ENCODE assay signal across 17 mouse cellular contexts in the genomic region with DNA sequence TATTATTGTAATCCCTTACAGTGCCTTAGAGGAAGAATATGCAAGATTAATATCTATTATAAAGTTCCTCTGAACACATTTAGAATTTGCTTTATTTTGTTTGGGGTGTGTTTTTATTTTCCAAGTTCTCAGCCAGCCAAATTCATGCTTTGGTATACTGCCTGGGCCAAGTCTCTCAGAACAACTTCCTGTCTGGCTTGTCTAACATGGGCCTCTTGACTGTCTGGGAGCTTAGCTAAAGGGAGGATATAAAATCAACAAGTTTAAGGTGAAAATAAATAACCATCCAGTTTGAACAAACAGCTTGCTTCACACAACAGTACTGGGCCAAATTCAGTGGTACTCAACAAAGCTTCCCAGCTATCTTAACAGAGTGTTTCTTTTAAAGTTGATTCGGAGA.
DNase-seq lines count a peak whose midpoint lies in the region; ATAC-seq and TF ChIP-seq lines count a peak whose summit lies in the region.
"Had no signal": no experiment of that assay in that cellular context is flagged by ENCODE, and none has a peak within 500 bp of the region (broad histone marks: within the 10 kb centered on the region; RNA-seq: fewer than 3 reads in every experiment).

No protein-coding gene starts in this region.

- no peak for TF ChIP-seq EP300 in heart, adult 2 months (IDR thresholded peaks at IDR 0.05; ENCODE audit: insufficient read depth, low read depth, low read length)

- no peak for TF ChIP-seq CTCF in heart, adult 2 months (IDR thresholded peaks at IDR 0.05)
- TF ChIP-seq CTCF in kidney, adult 2 months (conservative IDR thresholded peaks at IDR 0.05; ENCODE audit: insufficient read depth, insufficient read length, low read depth, low read length), result no peak
- no peak for TF ChIP-seq CTCF in liver, adult 2 months (IDR thresholded peaks at IDR 0.05; ENCODE audit: low read depth, low read length)

- ATAC-seq in liver, embryonic 12.5 days, result no peak
- ATAC-seq in midbrain, embryonic 15.5 days (replicated peaks), result no peak
- ATAC-seq: forebrain, embryonic 13.5 days; forebrain, postnatal 0 days; intestine, embryonic 16.5 days had no signal

- no peaks in the 10 kb centered on the region for H3K27me3 ChIP-seq in heart, adult 2 months (ENCODE audit: control insufficient read depth, insufficient read depth, low read length)
- no peaks in the 10 kb centered on the region for H3K27me3 ChIP-seq in kidney, adult 2 months (replicated peaks; ENCODE audit: control insufficient read depth, insufficient read depth, low read length)
- 0 out of 2 replicates have a peak, but pooled peaks cover 2% of the 10 kb centered on the region for H3K27me3 ChIP-seq in liver, adult 2 months (ENCODE audit: control insufficient read depth, insufficient read depth, low read length)
- no peaks in the 10 kb centered on the region for H3K27me3 ChIP-seq in liver, embryonic 12.5 days (replicated peaks)
- H3K27me3 ChIP-seq in midbrain, embryonic 15.5 days (replicated peaks), result no peaks in the 10 kb centered on the region
- H3K27me3 ChIP-seq: forebrain, embryonic 13.5 days; heart, embryonic 13.5 days; hindbrain, embryonic 15.5 days had no signal

- 71% methylated on average over 1 of the region's 1 CpGs for WGBS in heart, adult 2 months
- 83% methylated on average over 1 of the region's 1 CpGs for WGBS in kidney, adult 2 months
- 92% methylated on average over 1 of the region's 1 CpGs for WGBS in liver, adult 2 months
- WGBS in liver, embryonic 12.5 days (ENCODE audit: insufficient replicate concordance), result 82% methylated on average over 1 of the region's 1 CpGs
- WGBS in midbrain, embryonic 15.5 days, result 98% methylated on average over 1 of the region's 1 CpGs

- peak overlapping the region; percentile 19 for H3K27ac ChIP-seq in heart, adult 2 months
- H3K27ac ChIP-seq in kidney, adult 2 months (ENCODE audit: insufficient read depth, low read depth, low read length), result no peak overlapping the region
- H3K27ac ChIP-seq in liver, adult 2 months (replicated peaks; ENCODE audit: insufficient read depth, low read depth, low read length), result no peak overlapping the region
- no peak overlapping the region for H3K27ac ChIP-seq in liver, embryonic 12.5 days
- no peak overlapping the region for H3K27ac ChIP-seq in midbrain, embryonic 15.5 days
- H3K27ac ChIP-seq: embryonic facial prominence, embryonic 10.5 days; forebrain, embryonic 13.5 days; heart, embryonic 13.5 days; hindbrain, embryonic 15.5 days had no signal

- no peaks in the 10 kb centered on the region for H3K4me1 ChIP-seq in heart, adult 2 months (ENCODE audit: control insufficient read depth, insufficient read depth, low read length)
- no peaks in the 10 kb centered on the region for H3K4me1 ChIP-seq in kidney, adult 2 months (ENCODE audit: control insufficient read depth, insufficient read depth, low read length)
- no peaks in the 10 kb centered on the region for H3K4me1 ChIP-seq in liver, adult 2 months (ENCODE audit: control insufficient read depth, insufficient read depth, low read length)
- no peaks in the 10 kb centered on the region for H3K4me1 ChIP-seq in liver, embryonic 12.5 days
- H3K4me1 ChIP-seq in midbrain, embryonic 15.5 days, result no peaks in the 10 kb centered on the region
- H3K4me1 ChIP-seq: embryonic facial prominence, embryonic 10.5 days; forebrain, embryonic 13.5 days; hindbrain, embryonic 15.5 days had no signal

- H3K79me2 ChIP-seq in heart, adult 2 months (replicated peaks; ENCODE audit: control insufficient read depth, insufficient read depth, low read length), result no peaks in the 10 kb centered on the region
- no peaks in the 10 kb centered on the region for H3K79me2 ChIP-seq in liver, adult 2 months (ENCODE audit: control insufficient read depth, insufficient read depth, low read length)

- TF ChIP-seq POLR2A in heart, adult 2 months (IDR thresholded peaks at IDR 0.05; ENCODE audit: insufficient read depth, low read depth, low read length), result no peak
- TF ChIP-seq POLR2A in kidney, adult 2 months (IDR thresholded peaks at IDR 0.05; ENCODE audit: low read depth, low read length), result no peak
- no peak for TF ChIP-seq POLR2A in liver, adult 2 months (IDR thresholded peaks at IDR 0.05; ENCODE audit: extremely low read depth, insufficient read depth, low read length)

- no peak overlapping the region for H3K9ac ChIP-seq in heart, adult 2 months (ENCODE audit: low read depth, low read length)
- no peak overlapping the region for H3K9ac ChIP-seq in liver, adult 2 months (ENCODE audit: low read depth, low read length)
- H3K9ac ChIP-seq in liver, embryonic 12.5 days, result no peak overlapping the region
- no peak overlapping the region for H3K9ac ChIP-seq in midbrain, embryonic 15.5 days
- H3K9ac ChIP-seq: forebrain, embryonic 13.5 days; forebrain, postnatal 0 days; heart, embryonic 13.5 days; hindbrain, embryonic 15.5 days had no signal

- no peak overlapping the region for H3K4me3 ChIP-seq in heart, adult 2 months
- H3K4me3 ChIP-seq in kidney, adult 2 months (ENCODE audit: insufficient read depth, low read depth, low read length), result no peak overlapping the region
- H3K4me3 ChIP-seq in liver, adult 2 months (ENCODE audit: insufficient read depth, low read depth, low read length), result no peak overlapping the region
- no peak overlapping the region for H3K4me3 ChIP-seq in liver, embryonic 12.5 days
- H3K4me3 ChIP-seq in midbrain, embryonic 15.5 days, result no peak overlapping the region
- H3K4me3 ChIP-seq: embryonic facial prominence, embryonic 10.5 days; forebrain, embryonic 13.5 days; heart, embryonic 13.5 days; hindbrain, embryonic 15.5 days had no signal

- H3K36me3 ChIP-seq in heart, adult 2 months (ENCODE audit: control insufficient read depth, insufficient read depth, low read length), result no peaks in the 10 kb centered on the region
- no peaks in the 10 kb centered on the region for H3K36me3 ChIP-seq in kidney, adult 2 months (ENCODE audit: control insufficient read depth, insufficient read depth, low read length)
- H3K36me3 ChIP-seq in liver, adult 2 months (ENCODE audit: control insufficient read depth, insufficient read depth, low read length), result no peaks in the 10 kb centered on the region
- no peaks in the 10 kb centered on the region for H3K36me3 ChIP-seq in liver, embryonic 12.5 days
- no peaks in the 10 kb centered on the region for H3K36me3 ChIP-seq in midbrain, embryonic 15.5 days (replicated peaks)
- H3K36me3 ChIP-seq: embryonic facial prominence, embryonic 10.5 days; heart, embryonic 13.5 days; hindbrain, embryonic 15.5 days had no signal

- intact Hi-C loops in heart, adult 2 months (cut with DNase I), result no loop called here

- DNase-seq in heart, adult 2 months, result peak in 1 of 2 experiments; percentile 10
- no peak for DNase-seq in heart, postnatal 4 days
- DNase-seq in kidney, adult 2 months, result peak; percentile 1
- no peak for DNase-seq in kidney, adult 9 months
- peak; percentile 0 for DNase-seq in liver, adult 2 months (ENCODE audit: extremely low read depth, low read depth, low spot score)
- DNase-seq: adrenal gland, adult 8-10 months; adrenal gland, postnatal 36 days; cerebellum, adult 2 months; cerebellum, postnatal 10 days; forebrain, postnatal 0 days had no signal

- H3K9me3 ChIP-seq in liver, embryonic 12.5 days (replicated peaks), result no peaks in the 10 kb centered on the region
- H3K9me3 ChIP-seq in midbrain, embryonic 15.5 days, result no peaks in the 10 kb centered on the region
- H3K9me3 ChIP-seq: embryonic facial prominence, embryonic 10.5 days; forebrain, embryonic 13.5 days; heart, embryonic 13.5 days; hindbrain, embryonic 15.5 days had no signal

- no peak overlapping the region for H3K4me2 ChIP-seq in liver, embryonic 12.5 days
- no peak overlapping the region for H3K4me2 ChIP-seq in midbrain, embryonic 15.5 days
- H3K4me2 ChIP-seq: forebrain, embryonic 13.5 days; heart, embryonic 13.5 days; hindbrain, embryonic 15.5 days had no signal

Comparison
In these comparisons a context has a peak if more than half of its experiments do, and no peak if none do; other contexts are left out.
1. DNase-seq: peak in kidney, adult 2 months (single experiment) and liver, adult 2 months (single experiment); none in heart, postnatal 4 days (single experiment) and kidney, adult 9 months (single experiment).